Mouse (Mus musculus) MEL (cell line): ENCODE measurements at regions not wholly inside any gene's neighbourhood (a gene's known extent, or its start where the extent isn't known, plus 50 kb on each side); places are given as distances from the start of the nearest gene placed in this dataset.

Source experiments
- CHD2 ChIP-seq: IDR thresholded peaks from 2 replicates; pipeline ENCODE4 v1.6.1; 2011; ENCODE audit warnings: low read length, improper control_type of control experiment
- CTCF ChIP-seq, 3 experiments: IDR thresholded peaks in 2 of 3; conservative IDR thresholded peaks in 1 of 3; 2 replicates each; pipeline ENCODE4 v1.5.1; 2011 to 2012; ENCODE audit warnings: low read length in 3 of 3, low read depth in 2 of 3, mild to moderate bottlenecking in 2 of 3, improper control_type of control experiment in 1 of 3, inconsistent platforms in 1 of 3, mixed read lengths in 1 of 3, moderate library complexity in 1 of 3; ENCODE audit not compliant: control insufficient read depth in 1 of 3, insufficient read depth in 1 of 3, poor library complexity in 1 of 3, severe bottlenecking in 1 of 3
- EP300 ChIP-seq, 2 experiments: IDR thresholded peaks; 2 replicates each; pipeline ENCODE4 v1.6.1; 2011; ENCODE audit warnings: improper control_type of control experiment in 2 of 2, low read length in 2 of 2, low read depth in 1 of 2, mild to moderate bottlenecking in 1 of 2
- ETS1 ChIP-seq: IDR thresholded peaks from 2 replicates; pipeline ENCODE4 v1.6.1; 2012; ENCODE audit warnings: low read depth, mild to moderate bottlenecking, inconsistent platforms, low read length, improper control_type of control experiment, moderate library complexity
- GABPA ChIP-seq: IDR thresholded peaks from 2 replicates; pipeline ENCODE4 v1.6.1; 2012; ENCODE audit warnings: low read depth, mild to moderate bottlenecking, inconsistent platforms, low read length, improper control_type of control experiment, moderate library complexity
- GATA1 ChIP-seq: IDR thresholded peaks from 2 replicates; pipeline ENCODE4 v1.6.1; 2011; ENCODE audit warnings: low read depth, low read length, improper control_type of control experiment
- MAFK ChIP-seq: IDR thresholded peaks from 2 replicates; pipeline ENCODE4 v1.6.1; 2011; ENCODE audit warnings: low read depth, mild to moderate bottlenecking, low read length, improper control_type of control experiment, borderline replicate concordance
- MEF2A ChIP-seq: IDR thresholded peaks from 2 replicates; pipeline ENCODE4 v1.6.1; 2014; ENCODE audit warnings: low read depth, mild to moderate bottlenecking, inconsistent platforms, low read length, improper control_type of control experiment; ENCODE audit not compliant: poor library complexity, insufficient replicate concordance, severe bottlenecking; ENCODE audit errors: extremely low read depth
- POLR2A ChIP-seq, 2 experiments: IDR thresholded peaks; 2 replicates each; pipeline ENCODE4 v1.6.1; 2011 to 2012; ENCODE audit warnings: low read length in 2 of 2, mild to moderate bottlenecking in 2 of 2, control low read depth in 1 of 2, improper control_type of control experiment in 1 of 2, low read depth in 1 of 2, moderate library complexity in 1 of 2; ENCODE audit not compliant: control insufficient read depth in 1 of 2, insufficient read depth in 1 of 2, poor library complexity in 1 of 2
- RAD21 ChIP-seq: IDR thresholded peaks from 2 replicates; pipeline ENCODE4 v1.6.1; 2011; ENCODE audit warnings: mild to moderate bottlenecking, low read depth, low read length, improper control_type of control experiment
- RCOR1 ChIP-seq: IDR thresholded peaks from 2 replicates; pipeline ENCODE4 v1.6.1; 2012; ENCODE audit warnings: low read depth, mild to moderate bottlenecking, inconsistent platforms, low read length, improper control_type of control experiment
- TBP ChIP-seq: IDR thresholded peaks from 2 replicates; pipeline ENCODE4 v1.8.0; 2011; ENCODE audit warnings: low read depth, low read length, improper control_type of control experiment
- USF2 ChIP-seq, 2 experiments: IDR thresholded peaks; 2 replicates each; pipeline ENCODE4 v1.6.1; 2011 to 2012; ENCODE audit warnings: improper control_type of control experiment in 2 of 2, low read length in 2 of 2, borderline replicate concordance in 1 of 2, inconsistent platforms in 1 of 2, low read depth in 1 of 2, mild to moderate bottlenecking in 1 of 2; ENCODE audit not compliant: insufficient read depth in 1 of 2
- ZMIZ1 ChIP-seq: IDR thresholded peaks from 2 replicates; pipeline ENCODE4 v1.6.1; 2012; ENCODE audit warnings: low read depth, mild to moderate bottlenecking, inconsistent platforms, low read length, improper control_type of control experiment, moderate library complexity

DNA sequence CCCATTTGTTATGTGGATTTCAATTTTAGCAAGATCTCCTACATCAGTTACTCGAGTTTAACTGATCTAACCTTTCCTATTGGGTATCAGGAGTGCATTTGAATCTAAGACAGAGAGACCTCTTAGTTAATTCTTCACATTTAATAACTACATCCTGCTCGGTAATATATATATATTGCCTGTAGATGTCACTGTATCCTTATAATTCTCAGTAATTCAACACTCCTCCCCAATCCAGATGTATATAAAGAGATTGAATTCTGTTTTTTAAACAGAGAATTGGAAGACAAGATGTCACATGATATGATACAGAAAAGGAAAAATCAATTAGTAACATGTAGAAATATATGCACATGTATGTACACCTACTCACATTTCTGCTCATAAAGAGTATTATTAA, 133.3 kb upstream of the Mageb4 start:
- TF ChIP-seq EP300 (IDR thresholded peaks at IDR 0.05; ENCODE audit: low read depth in 1 of 2, low read length in 2 of 2) (no peak), POLR2A (IDR thresholded peaks at IDR 0.05; ENCODE audit: control insufficient read depth in 1 of 2, insufficient read depth in 1 of 2, low read depth in 1 of 2, low read length in 2 of 2, poor library complexity in 1 of 2) (no peak), RCOR1 (no peak), ETS1 (no peak), CTCF (IDR thresholded peaks at IDR 0.05 in 2 of 3, conservative IDR thresholded peaks at IDR 0.05 in 1 of 3; ENCODE audit: control insufficient read depth in 1 of 3, insufficient read depth in 1 of 3, low read depth in 2 of 3, low read length in 3 of 3, poor library complexity in 1 of 3, severe bottlenecking in 1 of 3) (no peak), TBP (no peak), MEF2A (no peak), GABPA (no peak), MAFK (no peak), RAD21 (peak; percentile 2; the same call in 1 of the 2 replicates), USF2 (IDR thresholded peaks at IDR 0.05; ENCODE audit: borderline replicate concordance in 1 of 2, insufficient read depth in 1 of 2, low read depth in 1 of 2, low read length in 2 of 2) (no peak), GATA1 (no peak), CHD2 (no peak), ZMIZ1 (no peak)
